Mouse (Mus musculus): Measurements from ENCODE around the gene Mpdu1. TPM values are rescaled to one million over a fixed set of nuclear protein-coding genes. Genes with fewer than 3 reads are reported as not detected.
"Not testable (repeated sequence)": the region's sequence is repeated elsewhere in the genome, so short reads cannot be mapped to it uniquely, and the experiment has no call there.

Mpdu1 gene
- polyA plus RNA-seq, 1 experiment from 2014 or later: 69.9 TPM

- Histone ChIP-seq H3K9me3 (ENCODE audit: control insufficient read depth, low read length) (no peaks in the 10 kb centered on the region), H3K36me3 (ENCODE audit: control insufficient read depth, insufficient read depth, low read length) (no peaks in the 10 kb centered on the region), H3K27me3 (replicated peaks; ENCODE audit: control insufficient read depth, insufficient read depth, low read length) (no peaks in the 10 kb centered on the region), H3K27ac (ENCODE audit: low read length) (peak overlapping the region; percentile 54), H3K4me2 (ENCODE audit: low read depth, low read length) (no peak overlapping the region), H3K9ac (ENCODE audit: low read depth, low read length) (no peak overlapping the region), H3K4me1 (ENCODE audit: control insufficient read depth, insufficient read depth, low read length) (peaks cover 9% of the 10 kb centered on the region), H3K4me3 (ENCODE audit: low read length) (no peak overlapping the region)
- peak; percentile 73 for ATAC-seq
- 70% methylated on average over 7 of the region's 7 CpGs for WGBS
Observed at GRCm38 (mm10) chr11:69620394-69621081, 41.9 kb downstream of the Mpdu1 start.

GRCm38 (mm10) chr11:69617805-69618204, 44.6 kb downstream of the Mpdu1 start, which contains the start of gene Shbg:
Gene Shbg, minus strand, starts transcription at chr11:69617905.
- Histone ChIP-seq H3K4me2 (ENCODE audit: low read depth, low read length) (no peak within 1 kb of the TSS), H3K27me3 (replicated peaks; ENCODE audit: control insufficient read depth, insufficient read depth, low read length) (no peaks in the 10 kb centered on the region), H3K36me3 (ENCODE audit: control insufficient read depth, insufficient read depth, low read length) (no peaks in the 10 kb centered on the region), H3K4me3 (ENCODE audit: low read length) (no peak within 1 kb of the TSS), H3K4me1 (ENCODE audit: control insufficient read depth, insufficient read depth, low read length) (peaks cover 10% of the 10 kb centered on the region), H3K9me3 (ENCODE audit: control insufficient read depth, low read length) (no peaks in the 10 kb centered on the region), H3K9ac (ENCODE audit: low read depth, low read length) (no peak within 1 kb of the TSS), H3K27ac (ENCODE audit: low read length) (no peak within 1 kb of the TSS)
- no peak for ATAC-seq
- WGBS: 61% methylated on average over 5 of the region's 5 CpGs

DNA sequence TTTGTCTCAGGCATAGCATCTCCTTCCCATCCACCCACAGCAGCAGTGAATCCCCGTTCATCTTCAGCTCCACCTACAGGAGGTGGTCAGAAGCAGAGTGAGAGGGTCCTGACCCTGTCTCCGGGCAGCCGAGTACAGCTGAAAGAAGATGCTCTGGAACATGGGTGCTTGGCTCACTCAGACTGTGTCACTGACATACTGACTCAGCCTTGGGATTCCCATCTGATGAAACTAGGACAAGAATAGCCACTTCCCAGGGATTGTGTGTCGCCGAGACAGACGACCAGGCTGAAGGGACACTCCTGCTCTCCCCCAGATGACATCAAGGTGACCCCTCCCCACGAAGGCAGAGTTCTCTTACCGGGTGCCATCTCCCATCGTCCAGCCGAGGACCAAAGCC, 45.7 kb downstream of the Mpdu1 start:
- no peaks in the 10 kb centered on the region for H3K36me3 ChIP-seq (ENCODE audit: control insufficient read depth, insufficient read depth, low read length)
- no peak overlapping the region for H3K9ac ChIP-seq (ENCODE audit: low read depth, low read length)
- no peak for ATAC-seq
- H3K4me1 ChIP-seq (ENCODE audit: control insufficient read depth, insufficient read depth, low read length): peaks cover 5% of the 10 kb centered on the region
- no peaks in the 10 kb centered on the region for H3K27me3 ChIP-seq (replicated peaks; ENCODE audit: control insufficient read depth, insufficient read depth, low read length)
- no peak overlapping the region for H3K4me3 ChIP-seq (ENCODE audit: low read length)
- WGBS: 51% methylated on average over 10 of the region's 10 CpGs
- no peaks in the 10 kb centered on the region for H3K9me3 ChIP-seq (ENCODE audit: control insufficient read depth, low read length)
- no peak overlapping the region for H3K27ac ChIP-seq (ENCODE audit: low read length)
- no peak overlapping the region for H3K4me2 ChIP-seq (ENCODE audit: low read depth, low read length)

GRCm38 (mm10) chr11:69614257-69614588, 48.2 kb downstream of the Mpdu1 start:
- H3K36me3 ChIP-seq (ENCODE audit: control insufficient read depth, insufficient read depth, low read length); H3K4me3 ChIP-seq (ENCODE audit: low read length); H3K9me3 ChIP-seq (ENCODE audit: control insufficient read depth, low read length); H3K4me1 ChIP-seq (ENCODE audit: control insufficient read depth, insufficient read depth, low read length); H3K27me3 ChIP-seq (replicated peaks; ENCODE audit: control insufficient read depth, insufficient read depth, low read length); ATAC-seq; H3K9ac ChIP-seq (ENCODE audit: low read depth, low read length); H3K27ac ChIP-seq (ENCODE audit: low read length): not testable (repeated sequence)
- H3K4me2 ChIP-seq (ENCODE audit: low read depth, low read length): 0 out of 2 replicates have a peak overlapping the region, but pooled peaks have one; percentile 37
- WGBS: 55% methylated on average over 11 of the region's 11 CpGs

- H3K9me3 ChIP-seq (ENCODE audit: control insufficient read depth, low read length): no peaks in the 10 kb centered on the region
- ATAC-seq: peak; percentile 70
- no peak overlapping the region for H3K27ac ChIP-seq (ENCODE audit: low read length)
- WGBS: 11% methylated on average over 19 of the region's 19 CpGs
- H3K27me3 ChIP-seq (replicated peaks; ENCODE audit: control insufficient read depth, insufficient read depth, low read length): no peaks in the 10 kb centered on the region
- H3K4me3 ChIP-seq (ENCODE audit: low read length): peak overlapping the region; percentile 10
- H3K4me1 ChIP-seq (ENCODE audit: control insufficient read depth, insufficient read depth, low read length): peaks cover 3% of the 10 kb centered on the region; the same call in 1 of the 2 replicates
- H3K36me3 ChIP-seq (ENCODE audit: control insufficient read depth, insufficient read depth, low read length): no peaks in the 10 kb centered on the region
- H3K4me2 ChIP-seq (ENCODE audit: low read depth, low read length): peak overlapping the region; percentile 37
- H3K9ac ChIP-seq (ENCODE audit: low read depth, low read length): peak overlapping the region; percentile 34; the same call in 1 of the 2 replicates
Observed at GRCm38 (mm10) chr11:69613553-69614256, 48.7 kb downstream of the Mpdu1 start.

DNA sequence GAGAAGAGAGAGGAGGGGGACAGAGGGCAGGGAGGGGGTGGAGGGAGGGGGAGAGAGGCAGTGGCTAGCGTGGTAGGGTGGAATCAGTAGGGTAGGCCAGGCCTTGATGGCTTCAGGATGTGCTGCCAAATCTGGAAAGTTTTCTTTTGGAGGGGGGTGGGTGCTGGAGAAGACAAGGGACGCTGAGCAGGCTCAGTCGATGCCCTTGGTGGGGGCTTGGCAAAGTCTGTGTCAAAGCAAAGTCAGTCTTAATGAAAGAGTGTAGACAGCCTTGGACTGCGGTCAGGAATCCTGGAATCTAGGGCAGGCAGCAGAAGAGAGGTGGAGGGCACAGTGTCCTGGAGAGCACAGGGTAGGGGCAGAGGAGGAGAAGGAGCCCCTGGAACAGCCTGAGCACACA, 51.5 kb downstream of the Mpdu1 start:
- Histone ChIP-seq H3K4me2 (ENCODE audit: low read depth, low read length) (no peak overlapping the region), H3K4me1 (ENCODE audit: control insufficient read depth, insufficient read depth, low read length) (peaks cover 3% of the 10 kb centered on the region; the same call in 1 of the 2 replicates), H3K4me3 (ENCODE audit: low read length) (no peak overlapping the region), H3K27me3 (replicated peaks; ENCODE audit: control insufficient read depth, insufficient read depth, low read length) (no peaks in the 10 kb centered on the region), H3K9ac (ENCODE audit: low read depth, low read length) (no peak overlapping the region), H3K36me3 (ENCODE audit: control insufficient read depth, insufficient read depth, low read length) (no peaks in the 10 kb centered on the region), H3K9me3 (ENCODE audit: control insufficient read depth, low read length) (no peaks in the 10 kb centered on the region), H3K27ac (ENCODE audit: low read length) (no peak overlapping the region)
- no peak for ATAC-seq
- WGBS: 47% methylated on average over 4 of the region's 4 CpGs

- Histone ChIP-seq H3K9ac (ENCODE audit: low read depth, low read length) (no peak overlapping the region), H3K9me3 (ENCODE audit: control insufficient read depth, low read length) (no peaks in the 10 kb centered on the region), H3K27me3 (replicated peaks; ENCODE audit: control insufficient read depth, insufficient read depth, low read length) (peaks cover 11% of the 10 kb centered on the region; the same call in 1 of the 2 replicates), H3K4me3 (ENCODE audit: low read length) (no peak overlapping the region), H3K4me2 (ENCODE audit: low read depth, low read length) (no peak overlapping the region), H3K36me3 (ENCODE audit: control insufficient read depth, insufficient read depth, low read length) (no peaks in the 10 kb centered on the region), H3K27ac (ENCODE audit: low read length) (no peak overlapping the region), H3K4me1 (ENCODE audit: control insufficient read depth, insufficient read depth, low read length) (peaks cover 14% of the 10 kb centered on the region)
- 60% methylated on average over 7 of the region's 7 CpGs for WGBS
- ATAC-seq: no peak
Observed at GRCm38 (mm10) chr11:69609416-69609815, 53.0 kb downstream of the Mpdu1 start.

DNA sequence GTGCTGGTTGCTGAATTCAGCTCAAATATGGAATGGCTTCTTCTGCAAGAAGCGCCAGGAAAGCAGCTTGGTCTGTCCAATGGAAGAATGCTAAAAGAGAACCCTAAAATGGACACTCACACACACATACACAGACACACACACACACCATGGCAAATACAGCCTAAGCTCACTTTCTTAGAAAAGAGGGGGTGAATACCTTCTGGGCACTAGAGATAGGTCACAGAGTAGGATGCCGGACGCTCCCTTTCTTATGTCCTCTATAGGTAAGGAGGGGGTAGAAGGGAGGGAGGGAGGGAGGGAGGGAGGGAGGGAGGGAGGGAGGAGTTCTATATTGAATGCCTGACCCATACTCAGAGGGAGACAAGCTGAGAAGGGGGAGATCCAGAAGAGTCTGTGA, 53.9 kb downstream of the Mpdu1 start:
- peaks cover 13% of the 10 kb centered on the region for H3K4me1 ChIP-seq (ENCODE audit: control insufficient read depth, insufficient read depth, low read length)

DNA sequence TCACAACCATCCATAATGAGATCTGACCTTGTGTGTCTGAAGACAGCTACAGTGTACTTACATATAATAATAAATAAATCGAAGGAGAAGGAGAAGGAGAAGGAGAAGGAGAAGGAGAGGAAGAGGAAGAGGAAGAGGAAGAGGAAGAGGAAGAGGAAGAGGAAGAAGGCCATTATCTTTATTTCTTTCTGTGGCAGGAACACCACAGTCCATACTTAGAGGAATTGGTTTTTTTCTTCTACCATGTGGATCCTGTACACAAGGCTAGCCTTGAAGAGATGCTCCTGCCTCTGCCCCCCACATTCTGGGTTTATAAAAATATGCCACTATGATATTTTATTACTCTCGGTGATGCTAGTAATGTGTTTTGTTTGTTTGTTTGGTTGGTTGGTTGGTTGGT, 55.6 kb downstream of the Mpdu1 start:
- H3K4me2 ChIP-seq (ENCODE audit: low read depth, low read length): no peak overlapping the region
- H3K9me3 ChIP-seq (ENCODE audit: control insufficient read depth, low read length): no peaks in the 10 kb centered on the region
- H3K4me1 ChIP-seq (ENCODE audit: control insufficient read depth, insufficient read depth, low read length): peaks cover 13% of the 10 kb centered on the region
- H3K27ac ChIP-seq (ENCODE audit: low read length): no peak overlapping the region
- ATAC-seq: no peak
- H3K9ac ChIP-seq (ENCODE audit: low read depth, low read length): no peak overlapping the region
- H3K36me3 ChIP-seq (ENCODE audit: control insufficient read depth, insufficient read depth, low read length): no peaks in the 10 kb centered on the region
- peaks cover 12% of the 10 kb centered on the region; the same call in 1 of the 2 replicates for H3K27me3 ChIP-seq (replicated peaks; ENCODE audit: control insufficient read depth, insufficient read depth, low read length)
- no peak overlapping the region for H3K4me3 ChIP-seq (ENCODE audit: low read length)
- WGBS: 91% methylated on average over 2 of the region's 2 CpGs

More for the DNA sequence above, 53.9 kb downstream of the Mpdu1 start:
- WGBS: 87% methylated on average over 3 of the region's 3 CpGs
- no peaks in the 10 kb centered on the region for H3K36me3 ChIP-seq (ENCODE audit: control insufficient read depth, insufficient read depth, low read length)
- H3K4me2 ChIP-seq (ENCODE audit: low read depth, low read length): no peak overlapping the region
- H3K27ac ChIP-seq (ENCODE audit: low read length): no peak overlapping the region
- ATAC-seq: no peak
- no peak overlapping the region for H3K4me3 ChIP-seq (ENCODE audit: low read length)
- H3K9ac ChIP-seq (ENCODE audit: low read depth, low read length): no peak overlapping the region
- H3K27me3 ChIP-seq (replicated peaks; ENCODE audit: control insufficient read depth, insufficient read depth, low read length): peaks cover 12% of the 10 kb centered on the region; the same call in 1 of the 2 replicates
- no peaks in the 10 kb centered on the region for H3K9me3 ChIP-seq (ENCODE audit: control insufficient read depth, low read length)

Data from intestine, embryonic 16.5 days (tissue).